Mouse (Mus musculus): ENCODE measurements at regions not wholly inside any gene's neighbourhood (a gene's known extent, or its start where the extent isn't known, plus 50 kb on each side); places are given as distances from the start of the nearest gene placed in this dataset.

- Histone ChIP-seq H3K36me3 (replicated peaks in 1 of 2; ENCODE audit: control insufficient read depth in 1 of 2, insufficient read depth in 1 of 2, low read length in 1 of 2) (no peaks in the 10 kb centered on the region), H3K9ac (ENCODE audit: insufficient read depth, low read depth) (no peak overlapping the region), H3K79me2 (replicated peaks; ENCODE audit: control insufficient read depth, extremely low read depth, insufficient read depth, poor library complexity, severe bottlenecking) (no peaks in the 10 kb centered on the region), H3K4me3 (replicated peaks in 1 of 3; ENCODE audit: low read depth in 2 of 3, low read length in 2 of 3, poor library complexity in 1 of 3) (no peak overlapping the region), H3K4me2 (ENCODE audit: insufficient read depth, low read depth, poor library complexity, severe bottlenecking) (no peak overlapping the region), H3K27ac (ENCODE audit: insufficient read depth, low read depth) (no peak overlapping the region), H3K4me1 (ENCODE audit: control insufficient read depth in 1 of 2, insufficient read depth in 2 of 2) (0 out of 4 replicates have a peak, but pooled peaks cover 0 to 4% of the 10 kb centered on the region in 2 experiments), H3K9me3 (replicated peaks; ENCODE audit: low read length) (peaks cover 9% of the 10 kb centered on the region), H3K27me3 (replicated peaks) (peaks cover 93% of the 10 kb centered on the region)
- dilution Hi-C loops (cut with MboI; ENCODE audit: extremely low pct_ligation_motif_present, extremely low pct_unique_long_range_greater_than_20kb, low sequenced_read_pairs): no loop called here
- no peak for DNase-seq (ENCODE audit: extremely low read depth)
- TF ChIP-seq E2F4 (IDR thresholded peaks at IDR 0.05; ENCODE audit: insufficient replicate concordance, low read depth, low read length) (no peak), MAX (IDR thresholded peaks at IDR 0.05; ENCODE audit: low read length) (no peak)
- in situ Hi-C loops (cut with MboI; ENCODE audit: low pct_ligation_motif_present, low pct_unique_long_range_greater_than_20kb, low sequenced_read_pairs): no loop called here
These were observed 58.6 kb downstream of the Mrm1 start for GRCm38 (mm10) chr11:84760622-84761196.

- dilution Hi-C loops (cut with MboI; ENCODE audit: extremely low pct_ligation_motif_present, extremely low pct_unique_long_range_greater_than_20kb, low sequenced_read_pairs): no loop called here
- no peaks in the 10 kb centered on the region for H3K79me2 ChIP-seq (replicated peaks; ENCODE audit: control insufficient read depth, extremely low read depth, insufficient read depth, poor library complexity, severe bottlenecking)
- DNase-seq (ENCODE audit: extremely low read depth): no peak
- H3K36me3 ChIP-seq (replicated peaks in 1 of 2; ENCODE audit: control insufficient read depth in 1 of 2, insufficient read depth in 1 of 2, low read length in 1 of 2): no peaks in the 10 kb centered on the region
- peaks cover 19% of the 10 kb centered on the region for H3K9me3 ChIP-seq (replicated peaks; ENCODE audit: low read length)
- 0 out of 4 replicates have a peak, but pooled peaks cover 0 to under 1% of the 10 kb centered on the region in 2 experiments for H3K4me1 ChIP-seq (ENCODE audit: control insufficient read depth in 1 of 2, insufficient read depth in 2 of 2)
- H3K27ac ChIP-seq (ENCODE audit: insufficient read depth, low read depth): no peak overlapping the region
- no peak overlapping the region for H3K4me2 ChIP-seq (ENCODE audit: insufficient read depth, low read depth, poor library complexity, severe bottlenecking)
- H3K9ac ChIP-seq (ENCODE audit: insufficient read depth, low read depth): no peak overlapping the region
- in situ Hi-C loops (cut with MboI; ENCODE audit: low pct_ligation_motif_present, low pct_unique_long_range_greater_than_20kb, low sequenced_read_pairs): no loop called here
- H3K27me3 ChIP-seq (replicated peaks): peaks cover 92% of the 10 kb centered on the region
- TF ChIP-seq MEF2A (IDR thresholded peaks at IDR 0.05; ENCODE audit: borderline replicate concordance, low read depth, low read length): no peak
- TF ChIP-seq TCF12 (IDR thresholded peaks at IDR 0.05; ENCODE audit: low read depth, low read length): no peak
- TF ChIP-seq TBP (conservative IDR thresholded peaks at IDR 0.05; ENCODE audit: low read depth, low read length): no peak
- no peak for TF ChIP-seq E2F4 (IDR thresholded peaks at IDR 0.05; ENCODE audit: insufficient replicate concordance, low read depth, low read length)
- no peak for TF ChIP-seq ZC3H11A (IDR thresholded peaks at IDR 0.05; ENCODE audit: low read depth, low read length)
- no peak for TF ChIP-seq KAT2A (IDR thresholded peaks at IDR 0.05; ENCODE audit: insufficient replicate concordance, low read length)
- no peak for TF ChIP-seq GABPA (IDR thresholded peaks at IDR 0.05; ENCODE audit: insufficient replicate concordance, low read depth, low read length)
- TF ChIP-seq ZKSCAN1 (IDR thresholded peaks at IDR 0.05; ENCODE audit: borderline replicate concordance, low read depth, low read length): no peak
- TF ChIP-seq RAD21 (IDR thresholded peaks at IDR 0.05; ENCODE audit: low read depth, low read length): no peak
- TF ChIP-seq ZNF384 (IDR thresholded peaks at IDR 0.05; ENCODE audit: low read depth, low read length): no peak
- TF ChIP-seq CHD1 (IDR thresholded peaks at IDR 0.05; ENCODE audit: low read depth, low read length): no peak
- no peak for TF ChIP-seq SMC3 (IDR thresholded peaks at IDR 0.05; ENCODE audit: low read depth, low read length)
- no peak for TF ChIP-seq NELFE (IDR thresholded peaks at IDR 0.05; ENCODE audit: low read depth, low read length)
- H3K4me3 ChIP-seq (replicated peaks in 1 of 3; ENCODE audit: low read depth in 2 of 3, low read length in 2 of 3, poor library complexity in 1 of 3): no peak overlapping the region
These were observed 59.8 kb downstream of the Mrm1 start for GRCm38 (mm10) chr11:84759478-84759986.

Measured in CH12.LX (cell line).